Mouse (Mus musculus): Measurements from ENCODE around the gene Rplp2. TPM values are rescaled to one million over a fixed set of nuclear protein-coding genes. Genes with fewer than 3 reads are reported as not detected.

Rplp2 gene
- polyA plus RNA-seq, 1 experiment from 2014 or later: 1,214 TPM

GRCm38 (mm10) chr7:141484186-141485120, 37.3 kb downstream of the Rplp2 start:
- Histone ChIP-seq H3K9me3 (no peaks in the 10 kb centered on the region), H3K4me1 (peaks cover 21% of the 10 kb centered on the region), H3K27me3 (peaks cover 40% of the 10 kb centered on the region), H3K27ac (no peak overlapping the region), H3K36me3 (no peaks in the 10 kb centered on the region), H3K4me2 (replicated peaks) (no peak overlapping the region), H3K9ac (no peak overlapping the region), H3K4me3 (no peak overlapping the region)
- 64% methylated on average over 5 of the region's 5 CpGs for WGBS
- ATAC-seq (ENCODE audit: low FRiP score, low read depth): no peak

GRCm38 (mm10) chr7:141485186-141485585, 38.0 kb downstream of the Rplp2 start:
- Histone ChIP-seq H3K27ac (no peak overlapping the region), H3K9ac (no peak overlapping the region), H3K9me3 (no peaks in the 10 kb centered on the region), H3K4me3 (no peak overlapping the region), H3K27me3 (peaks cover 40% of the 10 kb centered on the region), H3K4me2 (replicated peaks) (no peak overlapping the region), H3K36me3 (no peaks in the 10 kb centered on the region), H3K4me1 (peaks cover 21% of the 10 kb centered on the region)
- WGBS: 65% methylated on average over 2 of the region's 2 CpGs
- ATAC-seq (ENCODE audit: low FRiP score, low read depth): no peak

- Histone ChIP-seq H3K36me3 (peaks cover 2% of the 10 kb centered on the region; the same call in 1 of the 2 replicates), H3K4me2 (replicated peaks) (no peak overlapping the region), H3K4me3 (no peak overlapping the region), H3K27ac (no peak overlapping the region), H3K9me3 (no peaks in the 10 kb centered on the region), H3K27me3 (peaks cover 37% of the 10 kb centered on the region), H3K4me1 (peaks cover 21% of the 10 kb centered on the region), H3K9ac (no peak overlapping the region)
- WGBS: 75% methylated on average over 2 of the region's 2 CpGs
- ATAC-seq (ENCODE audit: low FRiP score, low read depth): no peak
These were observed 38.4 kb downstream of the Rplp2 start for GRCm38 (mm10) chr7:141485606-141486005.

- Histone ChIP-seq H3K27ac (no peak overlapping the region), H3K4me1 (peaks cover 16% of the 10 kb centered on the region), H3K4me2 (replicated peaks) (no peak overlapping the region), H3K4me3 (no peak overlapping the region), H3K27me3 (peaks cover 32% of the 10 kb centered on the region), H3K36me3 (peaks cover 9% of the 10 kb centered on the region), H3K9me3 (no peaks in the 10 kb centered on the region), H3K9ac (no peak overlapping the region)
- no peak for ATAC-seq (ENCODE audit: low FRiP score, low read depth)
- WGBS: 94% methylated on average over 1 of the region's 1 CpGs
These were observed 39.1 kb downstream of the Rplp2 start for GRCm38 (mm10) chr7:141486239-141486638.

- Histone ChIP-seq H3K9ac (no peak overlapping the region), H3K4me3 (no peak overlapping the region), H3K9me3 (no peaks in the 10 kb centered on the region), H3K27ac (no peak overlapping the region), H3K4me1 (peaks cover 7% of the 10 kb centered on the region), H3K27me3 (peaks cover 23% of the 10 kb centered on the region), H3K36me3 (peaks cover 16% of the 10 kb centered on the region), H3K4me2 (replicated peaks) (no peak overlapping the region)
- no peak for ATAC-seq (ENCODE audit: low FRiP score, low read depth)
- 77% methylated on average over 7 of the region's 7 CpGs for WGBS
These were observed 40.0 kb downstream of the Rplp2 start for GRCm38 (mm10) chr7:141487141-141487540.

- Histone ChIP-seq H3K9ac (no peak overlapping the region), H3K4me1 (no peaks in the 10 kb centered on the region), H3K36me3 (peaks cover 52% of the 10 kb centered on the region), H3K4me3 (no peak overlapping the region), H3K4me2 (replicated peaks) (no peak overlapping the region), H3K9me3 (no peaks in the 10 kb centered on the region), H3K27ac (no peak overlapping the region), H3K27me3 (no peaks in the 10 kb centered on the region)
- no peak for ATAC-seq (ENCODE audit: low FRiP score, low read depth)
- WGBS: 79% methylated on average over 2 of the region's 2 CpGs
These were observed 44.0 kb downstream of the Rplp2 start for GRCm38 (mm10) chr7:141491151-141491550.

- Histone ChIP-seq H3K9ac (no peak overlapping the region), H3K27me3 (no peaks in the 10 kb centered on the region), H3K9me3 (no peaks in the 10 kb centered on the region), H3K27ac (no peak overlapping the region), H3K36me3 (peaks cover 55% of the 10 kb centered on the region), H3K4me1 (no peaks in the 10 kb centered on the region), H3K4me3 (no peak overlapping the region), H3K4me2 (replicated peaks) (no peak overlapping the region)
- ATAC-seq (ENCODE audit: low FRiP score, low read depth): no peak
- 83% methylated on average over 5 of the region's 5 CpGs for WGBS
These were observed 45.6 kb downstream of the Rplp2 start for GRCm38 (mm10) chr7:141492738-141493137.

- Histone ChIP-seq H3K4me2 (replicated peaks) (no peak overlapping the region), H3K36me3 (peaks cover 63% of the 10 kb centered on the region), H3K27ac (no peak overlapping the region), H3K27me3 (no peaks in the 10 kb centered on the region), H3K4me1 (no peaks in the 10 kb centered on the region), H3K9me3 (no peaks in the 10 kb centered on the region), H3K9ac (no peak overlapping the region), H3K4me3 (no peak overlapping the region)
- 79% methylated on average over 1 of the region's 1 CpGs for WGBS
- ATAC-seq (ENCODE audit: low FRiP score, low read depth): no peak
These were observed 46.6 kb downstream of the Rplp2 start for GRCm38 (mm10) chr7:141493729-141494128.

GRCm38 (mm10) chr7:141495379-141495778, 48.2 kb downstream of the Rplp2 start:
- no peak overlapping the region for H3K27ac ChIP-seq
- H3K36me3 ChIP-seq: peaks cover 79% of the 10 kb centered on the region
- no peaks in the 10 kb centered on the region for H3K4me1 ChIP-seq
- H3K4me2 ChIP-seq (replicated peaks): no peak overlapping the region
- H3K4me3 ChIP-seq: no peak overlapping the region
- no peaks in the 10 kb centered on the region for H3K27me3 ChIP-seq
- no peak for ATAC-seq (ENCODE audit: low FRiP score, low read depth)
- no peak overlapping the region for H3K9ac ChIP-seq
- WGBS: 80% methylated on average over 2 of the region's 2 CpGs
- H3K9me3 ChIP-seq: no peaks in the 10 kb centered on the region

GRCm38 (mm10) chr7:141495940-141496339, 48.8 kb downstream of the Rplp2 start:
- Histone ChIP-seq H3K27ac (no peak overlapping the region), H3K9ac (no peak overlapping the region), H3K4me2 (replicated peaks) (no peak overlapping the region), H3K9me3 (no peaks in the 10 kb centered on the region), H3K4me1 (no peaks in the 10 kb centered on the region), H3K36me3 (peaks cover 75% of the 10 kb centered on the region), H3K27me3 (no peaks in the 10 kb centered on the region), H3K4me3 (no peak overlapping the region)
- ATAC-seq (ENCODE audit: low FRiP score, low read depth): no peak
- 87% methylated on average over 4 of the region's 4 CpGs for WGBS

GRCm38 (mm10) chr7:141497600-141497999, 50.4 kb downstream of the Rplp2 start:
- no peak overlapping the region for H3K9ac ChIP-seq
- H3K27me3 ChIP-seq: no peaks in the 10 kb centered on the region
- H3K27ac ChIP-seq: no peak overlapping the region
- H3K4me1 ChIP-seq: no peaks in the 10 kb centered on the region
- WGBS: 90% methylated on average over 3 of the region's 3 CpGs
- H3K36me3 ChIP-seq: peaks cover 76% of the 10 kb centered on the region
- H3K4me3 ChIP-seq: no peak overlapping the region
- H3K4me2 ChIP-seq (replicated peaks): no peak overlapping the region
- no peaks in the 10 kb centered on the region for H3K9me3 ChIP-seq
- no peak for ATAC-seq (ENCODE audit: low FRiP score, low read depth)
